Mouse (Mus musculus): ENCODE data around the gene Tpt1. TPM values are rescaled to one million over a fixed set of nuclear protein-coding genes. Genes with fewer than 3 reads are reported as not detected.

Gene Tpt1
- polyA plus RNA-seq (2017; shearing (Covaris generic)) = 2,169 TPM

GRCm38 (mm10) chr14:75844867-75845697 is at the start of gene Tpt1:
TSS of gene Tpt1 (plus strand) at chr14:75845093.

Other genes starting within 250 kb of the Tpt1 start
- gene Erich6b, start 202.8 kb upstream of the Tpt1 start, polyA plus RNA-seq (2017; shearing (Covaris generic)) = not detected
- gene Cog3, start 90.6 kb upstream of the Tpt1 start, polyA plus RNA-seq (2017; shearing (Covaris generic)) = 40.2 TPM
- 15.8 TPM for gene Slc25a30, start 58.1 kb upstream of the Tpt1 start, polyA plus RNA-seq (2017; shearing (Covaris generic))
- gene Kctd4, start 109.9 kb downstream of the Tpt1 start, polyA plus RNA-seq (2017; shearing (Covaris generic)) = 0.65 TPM
- gene Gtf2f2, start 165.8 kb downstream of the Tpt1 start, polyA plus RNA-seq (2017; shearing (Covaris generic)) = 37.5 TPM

Measured in naive thymus-derived CD4-positive, alpha-beta T cell, adult 5 months (primary cell).